Mouse (Mus musculus) 3T3-L1 (cell line): ENCODE measurements at regions not wholly inside any gene's neighbourhood (a gene's known extent, or its start where the extent isn't known, plus 50 kb on each side); places are given as distances from the start of the nearest gene placed in this dataset.

Experiments
- DNase-seq: peaks from one replicate; pipeline ENCODE4 v3.0.0-alpha.2; 2015; ENCODE audit warnings: low read depth, low spot score

DNA sequence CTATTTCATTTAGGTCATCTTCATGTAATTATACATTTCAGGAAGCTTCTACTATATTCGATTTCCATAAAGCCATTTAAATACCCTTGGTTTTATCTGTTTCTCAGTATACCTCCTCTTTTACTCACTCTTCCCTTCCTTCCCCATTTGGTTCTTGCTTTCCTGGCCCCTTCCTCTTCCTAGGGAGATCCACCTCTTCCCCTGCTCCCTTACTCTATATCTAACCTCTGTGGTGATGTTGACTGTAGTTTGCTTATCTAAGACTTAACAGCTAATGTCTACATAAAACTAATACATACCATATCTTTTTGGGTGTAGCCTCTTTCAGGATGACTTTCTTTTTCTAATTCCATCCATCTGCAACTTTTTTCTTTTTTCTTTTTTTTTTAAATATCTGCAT, 92.9 kb upstream of the Tbc1d5 start:
- DNase-seq, result no peak

DNA sequence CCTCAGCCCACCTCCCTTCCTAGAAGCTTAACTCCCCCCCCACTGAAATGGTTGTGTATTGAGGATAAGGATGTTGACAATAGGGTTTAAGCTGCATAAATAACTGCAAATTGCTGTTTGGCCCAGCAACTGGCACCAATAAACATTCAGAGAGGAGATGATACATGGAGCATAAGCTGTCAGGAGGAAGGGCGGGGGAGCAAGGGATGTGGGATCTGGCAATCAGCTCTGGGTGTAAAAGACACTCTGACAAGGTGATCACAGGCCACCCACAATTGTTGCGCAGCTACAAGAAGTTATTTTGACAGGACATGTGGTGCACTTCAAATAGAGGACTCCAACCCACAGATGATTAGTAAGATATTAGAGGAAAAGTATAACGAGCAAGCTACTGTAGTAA, 83.8 kb upstream of the Tbc1d5 start:
- DNase-seq, result no peak

- DNase-seq, result no peak
Observed at GRCm38 (mm10) chr17:51262404-51262803, 83.3 kb upstream of the Tbc1d5 start.

- DNase-seq, result peak; percentile 16
Observed at GRCm38 (mm10) chr17:51258316-51258715, 79.2 kb upstream of the Tbc1d5 start.

DNA sequence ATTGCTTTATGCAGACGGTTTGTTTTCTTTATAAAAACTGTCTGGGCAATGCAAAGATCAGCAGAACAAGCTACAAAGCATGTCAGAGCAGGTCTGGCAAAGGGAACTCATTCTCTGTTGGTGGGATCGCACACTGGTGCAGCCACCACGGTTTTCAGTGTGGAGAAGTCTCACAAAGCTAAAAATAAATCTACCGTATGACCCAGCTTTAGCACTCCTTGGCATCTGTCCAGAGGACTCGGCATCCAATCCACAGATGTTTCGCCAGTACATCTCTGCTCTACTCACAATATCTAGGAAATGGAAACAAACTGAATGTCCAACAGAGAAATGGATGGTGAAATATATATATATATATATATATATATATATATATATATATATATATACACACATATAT, 69.4 kb upstream of the Tbc1d5 start:
- DNase-seq, result no peak

DNA sequence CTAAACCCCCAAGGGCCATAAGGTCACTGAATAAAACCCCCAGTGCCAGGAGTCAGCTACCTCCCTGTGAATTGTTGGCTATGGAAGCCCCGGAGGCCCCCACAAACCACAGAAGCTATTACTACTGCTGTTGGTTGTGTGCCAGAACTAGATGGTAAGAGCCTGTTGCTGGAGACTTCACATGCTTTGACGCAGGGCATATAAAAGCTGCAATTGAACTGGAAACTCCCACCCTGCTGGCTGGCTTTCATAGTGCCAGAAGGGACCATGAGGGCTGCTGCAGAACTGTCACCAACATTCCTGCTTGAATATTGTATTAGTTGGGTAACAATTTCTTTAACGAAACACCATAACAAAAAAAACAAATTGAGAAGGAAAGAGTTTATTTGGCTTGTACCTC, 66.9 kb upstream of the Tbc1d5 start:
- no peak for DNase-seq

- no peak for DNase-seq
Observed at GRCm38 (mm10) chr17:51240360-51240993, 61.3 kb upstream of the Tbc1d5 start.

- DNase-seq, result no peak
Observed at GRCm38 (mm10) chr17:51239465-51239864, 60.3 kb upstream of the Tbc1d5 start.
